7 mouse cellular contexts compared by ENCODE assay signal in genomic region chr14:40955596-40956251, GRCm38 (mm10). TPM values are rescaled to one million over a fixed set of nuclear protein-coding genes. Genes with fewer than 3 reads are reported as not detected.
DNase-seq lines count a peak whose midpoint lies in the region.

No protein-coding gene starts in this region.

- H3K9me3 ChIP-seq in embryonic facial prominence, embryonic 10.5 days: no peaks in the 10 kb centered on the region

- H3K4me3 ChIP-seq in embryonic facial prominence, embryonic 10.5 days: peak overlapping the region; percentile 40

- 10% methylated on average over 10 of the region's 10 CpGs for WGBS in embryonic facial prominence, embryonic 10.5 days

- 0 out of 2 replicates have a peak, but pooled peaks cover 7% of the 10 kb centered on the region for H3K36me3 ChIP-seq in embryonic facial prominence, embryonic 10.5 days (replicated peaks)

- H3K27me3 ChIP-seq in embryonic facial prominence, embryonic 10.5 days (replicated peaks; ENCODE audit: low read depth, poor library complexity, severe bottlenecking): no peaks in the 10 kb centered on the region

- H3K27ac ChIP-seq in embryonic facial prominence, embryonic 10.5 days (replicated peaks): peak overlapping the region; percentile 92

- DNase-seq in 416B (ENCODE audit: low read depth): peak; percentile 76
- DNase-seq in CD4-positive, CD25-positive, alpha-beta regulatory T cell, adult 2 months (ENCODE audit: low read depth, low spot score): peak; percentile 61
- no peak for DNase-seq in embryonic facial prominence, embryonic 10.5 days (ENCODE audit: low spot score)
- DNase-seq in heart, postnatal 36 days: peak; percentile 30 to 50
- DNase-seq in left cerebral cortex, postnatal 25 days (ENCODE audit: low spot score in 2 of 2): peak; percentile 78 to 95
- peak; percentile 69 for DNase-seq in naive thymus-derived CD4-positive, alpha-beta T cell, adult 2 months (ENCODE audit: low read depth)
- no peak for DNase-seq in testis, postnatal 10 days (ENCODE audit: low spot score)

- H3K4me1 ChIP-seq in embryonic facial prominence, embryonic 10.5 days: peaks cover 92% of the 10 kb centered on the region

- intact Hi-C loops in heart, postnatal 36 days (cut with DNase I): no loop called here
- intact Hi-C loops in left cerebral cortex, postnatal 25 days (cut with DNase I): loop anchor here (5.0 kb wide), 1 partner anchor 648 kb away; no protein-coding TSS in a partner anchor

RNA-seq across cellular contexts. Expression of gene Tspan14, which starts 10.9 kb away (rescaled TPM):
- 88.1 and 92.5 TPM in 2 replicates for polyA plus RNA-seq in embryonic facial prominence, embryonic 10.5 days (2016; fragmentation: Nextera tagmentation; extraction: Ambion mirVana)
- 10 to 100 TPM; 14.0 to 15.7 TPM for total RNA-seq in heart, postnatal 36 days (2021)
- total RNA-seq in left cerebral cortex, postnatal 25 days (2021): 10 to 100 TPM; 58.1 to 61.8 TPM

RNA-seq across cellular contexts. Expression of gene Fam213a, which starts 57.9 kb away (rescaled TPM):
- polyA plus RNA-seq in embryonic facial prominence, embryonic 10.5 days (2016; fragmentation: Nextera tagmentation; extraction: Ambion mirVana): 36.6 and 40.1 TPM in 2 replicates
- 10 to 100 TPM; 18.9 to 20.1 TPM for total RNA-seq in heart, postnatal 36 days (2021)
- 100 to 1,000 TPM; 115 to 120 TPM for total RNA-seq in left cerebral cortex, postnatal 25 days (2021)

Comparison
In these comparisons a context has a peak if more than half of its experiments do, and no peak if none do; other contexts are left out.
1. DNase-seq: peak in 416B (single experiment), CD4-positive, CD25-positive, alpha-beta regulatory T cell, adult 2 months (single experiment), heart, postnatal 36 days (2 of 2), left cerebral cortex, postnatal 25 days (2 of 2) and naive thymus-derived CD4-positive, alpha-beta T cell, adult 2 months (single experiment); none in embryonic facial prominence, embryonic 10.5 days (single experiment) and testis, postnatal 10 days (single experiment).
2. RNA of gene Fam213a, which starts 57.9 kb away (total RNA-seq): 115 to 120 TPM in left cerebral cortex, postnatal 25 days; 18.9 to 20.1 TPM in heart, postnatal 36 days; every median in the first group is over 4 times any median in the second.